Mouse (Mus musculus): ENCODE results near the gene 1600014C10Rik. TPM values are rescaled to one million over a fixed set of nuclear protein-coding genes. Genes with fewer than 3 reads are reported as not detected.

1600014C10Rik gene
- total RNA-seq, 1 experiment: 6.5 TPM

DNA sequence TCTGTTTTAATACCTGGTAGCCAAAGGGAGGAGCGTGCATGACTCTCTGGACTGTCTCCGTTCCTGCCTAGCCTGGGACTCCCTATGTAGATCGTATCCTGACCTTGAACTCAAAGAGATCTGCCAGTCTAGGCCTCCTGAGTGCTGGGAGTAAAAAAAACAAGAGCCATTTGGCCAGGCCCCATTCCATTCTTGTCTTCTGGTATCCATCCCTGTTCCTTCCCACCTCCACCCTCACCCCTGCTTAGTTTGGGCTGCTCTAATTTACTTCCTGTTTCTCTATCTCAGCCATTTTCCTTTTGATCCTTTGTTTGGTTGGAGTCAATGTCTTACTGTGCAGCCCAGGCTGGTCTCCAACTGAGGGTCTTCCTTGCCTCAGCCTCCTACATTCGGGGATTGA lies 59.4 kb downstream of the 1600014C10Rik start:
- in situ Hi-C loops (cut with MboI; ENCODE audit: low sequenced_read_pairs in 2 of 2, unreplicated experiment in 2 of 2): no loop called here
- no peak for DNase-seq (ENCODE audit: low read depth, low spot score)
- H3K9ac ChIP-seq (ENCODE audit: insufficient read depth, low read depth, low read length, poor library complexity, severe bottlenecking): no peak overlapping the region

More for the DNA sequence above, 59.4 kb downstream of the 1600014C10Rik start:
- TF ChIP-seq ZNF384 (IDR thresholded peaks at IDR 0.05; ENCODE audit: low read depth, low read length) (peak; percentile 70), ZC3H11A (IDR thresholded peaks at IDR 0.05; ENCODE audit: borderline replicate concordance, low read depth, low read length) (no peak)
- H3K9me3 ChIP-seq (ENCODE audit: control insufficient read depth, insufficient read depth, low read depth, low read length): no peaks in the 10 kb centered on the region
- H3K36me3 ChIP-seq (ENCODE audit: control insufficient read depth, insufficient read depth, low read length, poor library complexity, severe bottlenecking): no peaks in the 10 kb centered on the region
- H3K27ac ChIP-seq (ENCODE audit: insufficient read depth, low read depth, low read length, poor library complexity, severe bottlenecking): peak overlapping the region; percentile 54; the same call in 1 of the 2 replicates
- no peak overlapping the region for H3K4me3 ChIP-seq (ENCODE audit: insufficient read depth in 1 of 2, low read depth in 1 of 2, low read length in 2 of 2, poor library complexity in 1 of 2, severe bottlenecking in 1 of 2)
- peaks cover 7 to 12% of the 10 kb centered on the region in 2 experiments; a peak in 2 of 4 replicates for H3K4me1 ChIP-seq (ENCODE audit: control insufficient read depth in 2 of 2, insufficient read depth in 2 of 2, low read length in 2 of 2, poor library complexity in 1 of 2)

Other genes with a start within 250 kb of the 1600014C10Rik start
- gene Uri1, start 159.7 kb upstream of the 1600014C10Rik start, total RNA-seq (2012; rRNA removed): 68.4 and 107 TPM in 2 replicates
- gene Ccne1, start 75.7 kb upstream of the 1600014C10Rik start, total RNA-seq (2012; rRNA removed): 194 and 278 TPM in 2 replicates
- gene Plekhf1, start 44.8 kb downstream of the 1600014C10Rik start, total RNA-seq (2012; rRNA removed): 3.3 and 4.8 TPM in 2 replicates
- gene Pop4, start 88.2 kb downstream of the 1600014C10Rik start, total RNA-seq (2012; rRNA removed): 38.8 and 49.8 TPM in 2 replicates

All from ES-E14 (cell line).